Mouse (Mus musculus) left cerebral cortex, adult 8-10 months (tissue): ENCODE measurements around the gene Dmbx1. TPM values are rescaled to one million over a fixed set of nuclear protein-coding genes. Genes with fewer than 3 reads are reported as not detected.

Experiments
- DNase-seq, 2 experiments: peaks; one replicate each; pipeline ENCODE4 v3.0.0; 2022; ENCODE audit warnings: low spot score in 2 of 2
- total RNA-seq, 4 experiments: library from RNA; stranded (reverse); gene quantifications; 2 replicates each; pipeline ENCODE4 v1.2.4; 2022

Gene Dmbx1
- total RNA-seq, 4 experiments from 2014 or later: 0.09 to 0.36 TPM; not detected in 2

DNA sequence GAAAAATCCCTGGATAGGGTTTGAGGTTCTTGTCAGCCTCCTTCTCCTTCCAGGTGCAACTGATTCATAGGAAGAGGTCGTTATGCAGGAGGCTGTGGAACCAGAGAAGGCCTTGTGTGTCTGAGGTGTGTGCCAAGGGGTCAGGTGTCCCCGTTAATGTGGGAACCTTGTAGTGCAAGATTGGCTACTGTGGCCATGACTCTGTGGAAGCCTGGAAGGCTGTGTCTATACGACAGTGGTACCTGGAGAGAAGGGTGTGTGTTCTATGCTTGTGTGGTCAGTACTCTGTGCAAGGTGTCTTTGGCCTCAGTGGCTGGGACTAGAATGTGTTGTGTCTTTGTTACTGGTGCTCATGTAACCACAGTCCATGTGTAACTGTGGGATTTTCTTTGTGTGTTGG is 955 bp upstream of the Dmbx1 start:
- DNase-seq: no peak

DNA sequence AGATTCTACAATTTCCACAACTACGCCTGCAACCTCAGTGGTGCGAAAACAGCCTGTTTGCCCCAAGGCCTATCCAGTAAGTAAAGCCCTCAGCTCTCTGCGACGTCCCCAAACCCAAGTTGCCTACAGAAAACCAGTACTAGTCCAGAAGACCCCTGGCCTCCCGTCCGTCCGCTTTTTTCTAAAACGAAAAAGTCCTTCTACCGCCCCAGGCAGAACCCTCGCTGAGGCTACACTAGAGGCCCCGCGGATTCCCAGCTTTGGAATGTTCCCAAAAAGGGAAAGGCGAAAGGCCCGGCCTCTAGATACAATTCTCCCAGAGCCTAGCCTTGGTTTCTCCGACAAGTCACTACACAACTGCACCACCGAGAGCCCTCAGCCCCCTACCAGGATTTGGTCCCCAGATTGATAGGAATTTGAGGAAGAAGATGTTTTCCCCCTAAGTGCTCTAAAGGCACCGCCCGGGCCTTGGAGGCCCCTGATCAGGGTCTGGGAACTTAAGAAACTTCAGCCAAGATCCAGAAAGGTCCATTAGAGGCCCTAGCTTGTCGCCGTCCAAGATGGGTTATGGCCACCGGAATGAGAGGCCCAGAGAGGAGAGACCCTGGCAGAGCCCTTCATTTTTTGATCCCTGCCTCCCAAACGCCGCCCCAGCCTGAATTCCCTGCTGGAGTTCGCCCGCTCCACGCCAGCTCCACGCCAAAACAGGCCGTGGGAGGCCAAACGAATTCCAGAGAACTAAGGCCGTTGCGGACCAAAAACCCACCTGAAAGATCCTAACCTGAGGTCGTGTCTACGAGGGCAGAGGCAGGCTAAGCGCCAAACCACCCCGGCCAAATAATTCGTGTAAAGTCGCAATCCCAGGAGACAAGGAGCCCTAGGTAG is 1.2 kb downstream of the Dmbx1 start:
- peak in 1 of 2 experiments; percentile 44 for DNase-seq

DNA sequence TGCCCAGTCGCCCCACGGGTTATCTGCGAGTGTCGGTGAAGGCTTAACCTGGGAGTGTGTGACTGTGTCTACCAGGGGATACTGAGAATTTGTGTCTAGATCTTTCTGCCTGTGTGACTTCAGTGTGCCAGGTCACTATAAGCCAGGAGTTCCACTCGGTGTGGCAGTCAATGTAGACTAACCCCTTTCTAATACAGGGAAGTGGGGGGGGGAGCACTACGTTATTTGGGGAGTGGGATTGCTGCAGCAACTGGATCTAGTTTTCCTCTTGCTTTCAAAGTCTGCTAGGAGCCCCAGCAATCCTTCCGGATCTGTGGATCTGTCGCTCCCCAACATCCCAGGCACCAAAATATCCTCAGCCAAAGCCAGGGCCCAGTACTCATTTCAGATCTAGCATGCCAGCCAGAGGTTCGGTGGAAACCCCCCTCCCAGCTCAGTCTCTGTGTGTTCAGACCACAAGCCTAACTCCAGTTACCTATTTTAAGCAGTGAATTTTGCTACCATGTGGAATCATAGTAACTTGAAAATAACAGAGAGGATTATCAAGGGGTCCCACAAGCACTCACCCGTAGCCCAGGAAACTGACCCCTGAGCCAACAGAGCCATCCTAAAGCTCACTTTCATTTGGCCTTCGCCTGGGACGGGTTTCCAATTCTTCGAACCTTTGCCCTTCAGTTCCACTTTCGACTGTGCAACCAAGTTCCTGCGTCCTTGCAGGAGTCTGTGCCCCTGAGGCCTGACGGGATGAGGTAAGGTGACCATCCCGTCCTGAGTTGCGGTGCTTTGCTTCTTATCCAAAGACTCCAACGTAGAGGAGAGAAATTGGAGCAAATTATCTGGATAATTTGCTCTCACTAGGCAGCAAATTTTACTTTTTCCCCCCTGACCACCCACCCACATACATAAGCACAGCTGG is 2.4 kb downstream of the Dmbx1 start:
- DNase-seq: no peak

DNA sequence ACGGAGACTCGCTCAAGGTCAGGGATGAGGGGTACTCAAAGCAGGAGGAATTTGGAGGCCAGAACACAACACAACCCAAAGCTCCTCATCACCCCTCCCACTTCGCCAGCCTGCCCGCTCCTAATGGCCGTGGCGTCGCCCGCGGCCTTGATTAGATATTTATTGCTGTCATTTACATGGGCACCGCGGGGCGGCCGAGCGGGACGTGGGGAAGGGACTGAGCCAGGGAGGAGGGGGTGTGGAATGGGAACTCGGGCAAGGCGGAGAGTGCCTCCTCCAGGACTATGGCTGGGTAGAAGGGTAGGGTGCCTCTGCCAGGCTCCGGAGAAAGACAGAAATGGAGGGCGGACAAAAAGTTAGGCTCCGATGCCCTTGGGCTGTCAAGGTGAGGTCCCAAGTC is 3.1 kb downstream of the Dmbx1 start:
- DNase-seq: no peak

DNA sequence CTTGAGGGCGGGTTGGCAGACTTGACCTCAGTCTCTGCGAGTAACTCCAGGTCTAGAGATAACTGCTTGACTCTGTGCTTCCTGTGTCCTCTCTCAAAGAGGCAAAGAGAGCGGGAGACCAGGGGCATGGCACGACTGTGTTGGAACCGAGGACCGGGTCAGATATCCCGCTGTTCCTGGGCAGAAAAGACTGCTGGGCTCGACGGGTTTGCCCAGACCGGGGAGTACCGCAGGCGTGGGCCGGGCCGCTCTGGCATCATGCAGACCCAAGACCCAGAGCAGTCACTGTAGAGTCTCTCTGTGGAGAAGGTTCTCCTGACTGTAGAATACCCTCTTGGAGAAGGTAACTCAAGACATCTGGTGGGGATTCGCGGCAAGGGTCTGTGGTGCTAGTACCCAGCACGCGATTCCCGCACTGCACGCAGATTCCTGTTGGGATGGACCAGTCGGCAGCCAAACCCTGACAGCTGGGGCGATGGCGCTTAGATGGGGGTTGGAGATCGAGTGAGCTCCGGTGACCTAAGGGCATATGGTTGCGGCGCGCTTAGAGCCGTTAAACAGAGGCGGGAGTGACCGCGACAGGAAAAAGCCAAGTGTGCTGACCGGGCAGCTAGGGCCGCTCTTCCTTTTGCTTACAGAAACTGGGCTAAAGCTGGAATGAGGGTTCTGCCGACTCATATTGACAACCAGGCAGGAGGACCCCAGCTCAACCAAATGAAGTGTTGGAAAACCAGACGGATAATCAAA is 3.7 kb downstream of the Dmbx1 start:
- no peak for DNase-seq

DNA sequence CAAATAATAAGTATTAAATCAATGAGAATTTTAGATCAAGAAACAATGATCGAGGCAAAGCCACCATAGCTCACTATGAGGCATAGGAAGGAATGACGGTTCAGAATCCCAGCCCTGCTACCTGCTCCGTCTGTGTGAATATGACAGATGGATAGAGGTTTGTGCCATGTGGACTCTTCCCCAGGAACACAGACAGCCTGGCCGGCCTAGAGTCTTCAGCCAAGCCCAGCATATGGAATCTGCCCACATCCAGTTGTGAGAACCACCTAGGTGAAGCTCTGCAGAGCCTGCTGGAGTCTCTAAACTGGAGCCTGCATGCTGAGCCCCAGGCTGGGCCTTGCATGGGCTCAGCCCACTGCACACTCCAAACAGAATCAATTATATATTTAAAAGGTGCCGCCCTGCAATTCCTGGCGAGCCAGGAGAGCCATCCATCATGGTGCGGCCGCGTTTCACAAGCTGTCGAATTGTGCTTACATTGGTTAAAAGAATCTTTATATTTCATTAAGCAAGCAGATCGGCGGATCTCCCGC is 8.1 kb downstream of the Dmbx1 start:
- no peak for DNase-seq

DNA sequence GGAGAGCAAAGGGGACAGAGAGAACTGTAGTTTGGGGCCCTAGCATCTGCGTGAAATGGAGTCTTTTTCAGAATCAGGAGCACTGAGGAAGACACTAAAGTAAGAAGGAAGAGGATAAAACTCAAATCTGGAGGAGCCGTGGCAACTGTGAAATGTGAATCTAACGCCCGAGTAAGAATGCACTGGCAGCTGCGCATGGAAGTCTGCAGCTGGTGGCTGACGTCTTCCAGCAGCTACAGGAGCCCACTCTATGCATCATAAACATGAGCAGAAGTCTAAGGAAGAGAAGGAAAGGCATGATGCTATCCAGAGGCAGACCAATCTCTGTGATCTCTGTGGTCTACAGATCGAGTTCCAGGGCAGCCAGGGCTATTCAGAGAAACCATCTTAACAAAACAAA is 12.1 kb downstream of the Dmbx1 start:
- no peak for DNase-seq

DNA sequence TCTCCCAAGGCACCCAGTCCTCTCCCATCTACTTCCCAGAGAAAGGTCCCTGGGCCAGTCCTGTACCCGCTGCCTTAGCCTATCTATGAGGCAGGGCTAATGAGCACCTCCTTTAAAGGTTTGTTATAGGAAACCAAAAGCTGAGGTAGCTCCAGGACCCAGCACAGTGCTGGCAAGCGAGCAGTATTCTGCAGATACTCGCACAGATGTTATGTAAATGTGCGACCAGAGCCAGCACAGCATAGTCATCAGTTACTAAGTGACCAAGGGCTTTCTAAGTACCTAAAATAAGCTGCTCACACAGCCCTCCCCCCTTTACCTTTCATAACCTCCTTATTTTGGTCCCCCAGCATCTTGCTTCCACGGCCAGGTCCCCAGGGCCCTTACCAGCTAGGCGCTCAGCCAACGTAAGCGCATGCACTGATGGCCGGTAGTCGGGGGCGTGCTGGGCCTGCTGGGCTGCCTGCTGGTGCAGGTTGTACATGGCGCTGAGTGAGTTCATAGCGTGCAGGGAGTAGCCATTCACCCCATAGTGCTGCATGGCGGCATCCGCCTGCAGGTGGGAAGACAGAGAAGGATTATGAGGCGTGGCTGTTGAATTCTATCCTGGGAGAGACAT is 16.4 kb downstream of the Dmbx1 start:
- DNase-seq: no peak

DNA sequence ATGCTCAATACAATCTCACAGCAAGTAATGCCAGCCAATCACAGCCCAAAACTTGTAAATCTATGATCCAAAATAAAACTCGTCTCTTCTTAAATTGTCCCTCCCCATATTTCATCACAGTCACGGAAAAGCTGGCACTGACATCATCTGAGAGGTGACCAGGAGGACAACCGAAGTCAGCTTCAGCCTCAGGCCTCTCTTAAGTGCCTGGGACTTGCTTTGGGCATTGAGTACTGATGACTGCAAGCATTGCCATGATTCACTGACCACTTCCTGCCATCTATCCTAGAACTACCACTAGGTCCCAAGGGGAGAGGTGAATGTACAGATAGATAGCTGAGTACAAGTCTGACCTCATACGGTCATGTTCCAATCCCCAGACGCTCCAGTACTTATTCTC is 17.0 kb downstream of the Dmbx1 start:
- no peak for DNase-seq

DNA sequence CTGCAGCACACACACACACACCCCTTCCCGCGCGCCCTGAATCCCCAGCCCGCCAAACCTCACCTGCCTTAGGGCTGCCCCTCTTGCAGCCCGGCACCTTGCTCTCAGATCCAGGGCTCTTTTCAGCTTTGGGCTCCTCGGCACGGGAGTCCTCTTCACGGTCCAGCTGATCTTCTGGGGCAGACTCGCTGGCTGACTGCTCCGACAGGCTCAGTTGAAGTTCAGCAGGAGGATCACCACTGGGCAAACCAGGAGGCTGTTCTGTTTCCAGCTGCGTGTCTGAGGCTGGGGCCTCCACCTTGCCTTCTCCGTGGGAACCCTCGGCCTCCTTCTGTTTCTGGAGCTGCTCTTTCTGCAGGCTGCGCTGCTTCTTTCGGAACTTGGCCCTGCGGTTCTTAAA is 19.8 kb downstream of the Dmbx1 start:
- no peak for DNase-seq

DNA sequence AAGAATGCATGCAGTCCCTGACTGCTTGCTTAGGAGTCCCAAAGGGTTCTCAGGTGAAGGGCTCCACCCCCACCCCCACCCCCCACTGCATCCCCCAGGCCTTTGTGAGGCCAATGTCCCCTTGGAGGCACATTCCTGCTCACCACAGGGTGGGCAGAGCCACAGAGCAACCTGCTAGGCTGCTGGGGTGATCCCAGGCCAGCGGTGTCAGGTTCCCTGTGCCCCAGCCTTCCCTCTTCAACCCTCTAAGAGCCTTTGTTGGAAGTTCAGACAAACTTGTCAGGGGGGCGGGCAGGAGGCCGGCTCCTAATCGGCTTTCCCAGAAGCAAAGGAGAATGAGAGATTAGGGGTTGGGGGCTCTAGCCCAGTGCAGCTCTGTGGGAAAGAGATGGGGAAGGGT is 28.1 kb downstream of the Dmbx1 start:
- no peak for DNase-seq

DNA sequence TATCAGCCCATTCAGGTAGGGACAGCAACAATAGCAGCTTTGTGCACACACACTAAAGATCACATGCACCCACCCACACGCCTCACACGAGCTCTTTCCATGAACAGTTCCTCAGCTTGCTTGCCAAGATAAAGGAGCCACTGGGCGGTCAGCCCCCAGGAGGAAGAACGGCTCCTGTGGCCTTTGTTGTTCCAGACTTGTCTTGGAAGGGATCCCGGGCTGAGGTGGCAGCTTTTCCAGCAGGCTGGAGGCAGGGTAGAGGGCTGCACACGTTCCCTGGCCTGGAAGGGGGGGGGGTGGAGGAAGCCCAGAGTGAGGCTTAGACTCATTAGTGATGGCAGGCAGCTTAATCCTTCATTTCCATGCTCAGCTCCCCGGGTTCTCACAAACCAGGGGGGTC is 31.1 kb downstream of the Dmbx1 start:
- no peak for DNase-seq

DNA sequence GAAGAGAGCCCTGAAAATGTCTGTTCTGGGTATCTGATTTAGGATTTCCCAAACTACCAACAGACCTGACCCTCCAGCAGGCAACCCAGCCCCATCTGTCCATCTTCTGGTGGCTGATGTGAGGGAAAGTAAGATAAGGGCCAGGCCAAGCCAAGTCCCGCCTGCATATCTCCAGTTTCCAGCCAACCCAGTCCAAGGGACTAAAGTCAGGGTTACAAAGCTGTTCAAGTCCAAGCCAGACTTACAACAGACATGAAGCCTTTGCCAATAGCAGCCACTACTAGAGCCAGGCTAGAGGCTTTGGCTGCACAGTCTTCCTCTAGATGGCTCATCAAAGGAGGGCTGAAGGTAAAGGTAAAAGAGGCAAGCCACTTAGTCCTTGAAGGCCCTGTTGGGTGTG is 31.7 kb downstream of the Dmbx1 start:
- no peak for DNase-seq

DNA sequence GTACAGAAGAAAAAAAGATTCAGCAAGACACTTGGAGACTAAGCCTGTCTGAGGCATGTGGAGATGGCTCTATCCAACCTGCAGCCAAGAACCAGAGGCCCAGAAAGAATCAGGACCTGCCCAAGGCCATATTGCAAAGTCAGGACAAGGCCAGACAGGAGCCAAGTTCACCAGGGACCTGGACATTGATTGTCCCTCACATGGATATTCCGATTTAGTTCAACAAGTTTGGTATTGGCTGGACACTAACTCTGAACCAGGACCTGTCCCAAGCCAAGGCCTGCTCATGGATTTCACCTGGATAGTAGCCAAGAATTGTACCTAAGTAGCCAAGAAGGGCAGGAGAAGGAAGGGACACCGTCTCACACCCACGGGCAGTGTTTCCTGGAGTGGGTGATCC is 32.9 kb downstream of the Dmbx1 start:
- no peak for DNase-seq

DNA sequence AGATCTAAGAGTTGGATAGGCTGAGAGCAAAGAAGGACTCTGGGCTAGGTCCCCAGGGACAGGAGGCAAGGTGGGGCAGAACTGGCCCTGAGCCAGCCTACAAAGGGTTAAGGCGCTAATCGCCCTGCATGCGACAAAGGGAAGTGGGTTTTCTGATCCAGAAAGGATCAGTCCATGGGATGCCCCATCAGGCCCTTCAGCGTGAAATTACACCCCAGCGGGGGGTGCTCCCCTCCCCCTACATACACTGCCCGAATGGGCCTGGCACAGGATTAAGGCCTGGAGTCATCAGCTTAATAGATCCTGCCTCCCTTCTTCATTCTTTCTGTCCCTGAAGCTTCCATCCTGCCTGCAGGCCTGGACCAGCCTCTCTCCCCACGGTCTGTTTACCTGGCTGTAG is 34.0 kb downstream of the Dmbx1 start:
- DNase-seq: no peak

DNA sequence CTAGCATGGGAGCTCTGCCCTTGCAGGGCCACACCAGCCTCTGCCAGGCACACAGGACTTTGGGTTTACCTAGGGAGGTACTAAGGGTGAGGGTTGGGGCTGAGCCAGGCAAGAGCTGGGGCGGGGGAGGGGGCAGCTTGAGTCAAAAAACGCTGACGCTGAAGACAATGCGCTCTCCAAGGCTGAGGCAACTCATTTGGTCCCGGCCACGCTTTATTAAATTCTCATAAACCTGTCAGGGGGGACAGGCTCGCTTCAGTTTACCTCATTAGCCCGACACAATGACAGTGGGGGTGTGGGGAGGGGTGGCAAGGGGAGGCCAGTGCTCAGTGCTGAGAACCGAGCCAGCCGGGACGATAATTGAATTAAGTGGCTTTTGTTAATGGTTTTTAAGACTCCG is 35.4 kb downstream of the Dmbx1 start:
- no peak for DNase-seq

DNA sequence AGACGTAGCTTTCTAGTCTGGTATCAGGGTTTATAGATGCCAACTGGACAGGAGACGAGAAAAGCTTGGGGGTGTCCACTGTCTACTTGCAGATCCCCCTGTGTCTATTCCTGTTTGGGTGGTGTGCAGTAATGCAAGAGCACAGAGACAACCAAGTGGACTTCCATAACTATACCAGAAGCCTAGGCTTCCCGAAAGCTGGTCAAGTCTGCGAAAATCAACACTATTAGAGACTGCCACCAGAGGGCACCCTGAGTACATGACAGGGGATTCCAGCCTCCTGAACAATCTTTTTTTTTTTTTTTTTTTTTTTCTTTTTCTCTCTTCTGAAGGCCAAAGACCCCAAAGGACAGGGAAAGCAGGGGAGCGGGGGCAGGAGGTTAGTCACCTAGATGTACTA is 36.9 kb downstream of the Dmbx1 start:
- DNase-seq: peak; percentile 48 to 60

DNA sequence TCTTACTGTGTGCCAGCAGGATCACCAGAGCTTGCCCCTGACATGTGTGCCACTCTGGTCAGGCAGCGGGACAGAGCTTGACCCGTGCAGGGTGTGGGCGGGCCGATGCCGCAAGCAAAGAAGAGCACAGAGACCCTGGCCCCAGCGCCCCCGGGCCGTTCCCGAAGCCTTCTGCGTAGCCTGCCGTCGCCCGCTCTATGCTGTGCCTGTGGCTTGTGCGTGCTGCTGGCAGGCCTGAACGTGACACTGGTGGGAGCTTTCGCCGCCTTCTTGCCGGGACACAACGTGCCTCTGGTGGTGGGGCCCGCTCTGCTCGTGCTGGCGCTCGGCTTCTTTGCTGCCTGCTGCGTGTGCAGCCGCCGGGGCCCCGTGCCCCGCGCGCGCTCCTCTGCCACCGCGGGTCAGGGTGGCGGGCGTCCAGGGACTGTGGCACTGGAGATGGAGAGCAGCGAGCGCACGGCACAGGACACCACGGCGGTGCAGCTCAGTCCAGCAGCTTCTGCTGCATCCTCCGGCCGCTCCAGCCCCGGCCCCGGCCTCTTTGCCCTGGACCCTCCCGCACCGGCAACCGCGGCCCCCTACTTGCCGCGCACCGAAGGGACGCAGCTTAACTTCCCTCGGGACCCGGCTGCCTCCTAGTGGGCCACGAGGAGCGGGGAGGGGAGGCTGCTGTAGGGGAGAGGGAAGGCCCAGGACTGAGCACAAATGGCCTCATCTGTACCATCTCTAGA is 41.7 kb downstream of the Dmbx1 start:
- no peak for DNase-seq

DNA sequence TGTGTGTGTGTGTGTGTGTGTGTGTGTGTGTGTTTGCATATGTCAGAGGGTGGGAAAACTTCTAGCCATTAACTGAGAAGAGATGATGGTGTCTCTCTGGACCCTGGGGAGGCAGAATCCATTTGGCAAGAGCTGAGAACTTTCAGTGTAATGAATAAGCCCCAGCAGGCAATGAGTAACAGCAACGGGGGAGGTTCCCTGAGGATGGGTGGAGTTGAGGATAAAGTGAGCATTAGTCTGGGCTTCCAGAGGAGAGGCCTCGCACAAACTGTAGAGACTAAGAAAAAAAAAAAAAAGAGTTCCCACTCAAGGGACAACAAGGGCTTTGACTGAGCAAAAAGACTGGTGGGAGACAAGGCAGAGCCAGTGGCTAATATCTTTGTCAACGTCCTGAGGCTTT is 45.4 kb downstream of the Dmbx1 start:
- no peak for DNase-seq

DNA sequence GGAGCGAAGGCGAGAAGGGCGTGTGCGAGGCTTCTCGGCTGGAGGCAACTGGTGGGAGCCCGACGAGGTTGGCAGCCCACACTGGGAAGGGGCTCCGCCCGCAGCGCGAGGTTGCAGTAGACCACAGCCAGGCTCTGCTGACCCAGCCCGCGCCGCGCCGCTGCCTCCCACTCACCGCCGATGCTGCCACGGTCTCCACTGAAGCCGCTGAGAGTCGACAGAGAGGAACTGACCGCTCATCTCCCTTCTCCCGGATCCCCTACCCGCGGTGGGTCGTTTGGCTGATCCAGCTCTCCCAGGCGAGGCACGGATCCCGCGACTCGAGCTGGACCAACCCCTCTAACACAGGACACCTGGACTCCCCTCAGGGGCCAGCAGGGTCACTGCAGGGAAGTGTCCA is 49.2 kb downstream of the Dmbx1 start, which contains the start of gene 6430628N08Rik:
Gene 6430628N08Rik (plus strand): TSS at position 113 of the 400 bp plus-strand sequence.
- no peak for DNase-seq
